Mouse (Mus musculus) embryonic facial prominence, embryonic 11.5 days (tissue): ENCODE measurements around the gene Fat3. TPM values are rescaled to one million over a fixed set of nuclear protein-coding genes. Genes with fewer than 3 reads are reported as not detected.

Experiments
- ATAC-seq: fragments of 200-750 bp; cut with Nextera tagmentation; replicated peaks from 2 replicates; pipeline ENCODE4 v1.8.0; 2017; ENCODE audit warnings: low read depth; ENCODE audit not compliant: insufficient number of reproducible peaks, low FRiP score, low TSS enrichment
- DNase-seq: peaks from one replicate; pipeline ENCODE4 v3.0.0-alpha.2; 2015; ENCODE audit warnings: low spot score
- H3K27ac ChIP-seq: fragments of 300-500 bp; sonication (generic); replicated peaks from 2 replicates; pipeline ENCODE4 v1.5.1; 2014; ENCODE audit warnings: mild to moderate bottlenecking, low read depth, low read length, control low read depth
- H3K27me3 ChIP-seq: fragments of 300-500 bp; sonication (generic); 2 replicates; pipeline ENCODE4 v1.6.1; 2014; ENCODE audit warnings: mild to moderate bottlenecking, low read length, moderate library complexity, mixed read lengths; ENCODE audit not compliant: control insufficient read depth, insufficient read depth
- H3K36me3 ChIP-seq: fragments of 300-500 bp; sonication (generic); replicated peaks from 2 replicates; pipeline ENCODE4 v1.6.1; 2014; ENCODE audit warnings: low read depth, mild to moderate bottlenecking, low read length, moderate library complexity, mixed read lengths; ENCODE audit not compliant: control insufficient read depth, insufficient read depth
- H3K4me1 ChIP-seq: fragments of 300-500 bp; sonication (generic); 2 replicates; pipeline ENCODE4 v1.6.1; 2014; ENCODE audit warnings: low read length, mixed read lengths; ENCODE audit not compliant: control insufficient read depth, insufficient read depth
- H3K4me2 ChIP-seq: fragments of 300-500 bp; sonication (generic); 2 replicates; pipeline ENCODE4 v1.6.1; 2014; ENCODE audit warnings: low read depth, mild to moderate bottlenecking, control low read depth, low read length, moderate library complexity
- H3K4me3 ChIP-seq: fragments of 300-500 bp; sonication (generic); 2 replicates; pipeline ENCODE4 v1.5.1; 2014; ENCODE audit warnings: low read depth, low read length, control low read depth
- H3K9ac ChIP-seq: fragments of 300-500 bp; sonication (generic); replicated peaks from 2 replicates; pipeline ENCODE4 v1.6.1; 2014; ENCODE audit warnings: mild to moderate bottlenecking, control low read depth, low read length
- H3K9me3 ChIP-seq: fragments of 300-500 bp; sonication (generic); replicated peaks from 2 replicates; pipeline ENCODE4 v1.6.1; 2016; ENCODE audit warnings: mild to moderate bottlenecking, low read length, inconsistent platforms, mixed read lengths; ENCODE audit not compliant: control insufficient read depth
- WGBS: fragments of 180-500 bp; shearing (Covaris S2); extraction: QIAGEN DNeasy Blood & Tissue Kit; methylation state at CpG from one replicate; pipeline ENCODE4 v1.1.7; 2014; 5-methylcytosine and 5-hydroxymethylcytosine counted together
- polyA plus RNA-seq: library from polyadenylated mRNA; unstranded; fragments of >200 nt; fragmentation: Nextera tagmentation; extraction: Ambion mirVana; gene quantifications from 2 replicates; pipeline ENCODE4 v1.2.1, GENCODE M21; 2014

The Fat3 gene
- polyA plus RNA-seq, 1 experiment from 2014 or later = 4.1 TPM

DNA sequence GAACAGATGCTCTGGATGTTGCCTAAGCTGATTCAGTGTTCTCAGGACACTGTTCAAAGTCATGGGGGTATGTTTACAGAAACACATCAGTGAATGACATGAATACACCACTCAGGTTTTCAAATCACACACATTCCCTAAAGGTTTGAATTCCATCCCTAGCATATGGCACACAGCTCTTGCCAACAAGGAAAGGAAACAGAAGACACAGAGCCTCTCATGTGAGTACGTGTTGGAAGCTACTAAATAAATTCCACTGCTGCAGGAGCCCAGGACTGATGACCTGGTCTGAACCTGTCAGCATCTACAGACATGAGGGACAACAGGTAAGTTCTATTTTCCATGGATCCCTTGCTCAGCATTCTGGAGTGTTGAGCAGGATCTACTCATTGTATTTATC, 528.9 kb downstream of the Fat3 start:
- ATAC-seq (no peak), DNase-seq (no peak)
- Histone ChIP-seq H3K27ac (no peak overlapping the region), H3K4me3 (no peak overlapping the region), H3K27me3 (no peaks in the 10 kb centered on the region), H3K9ac (no peak overlapping the region), H3K4me1 (no peaks in the 10 kb centered on the region), H3K36me3 (no peaks in the 10 kb centered on the region), H3K9me3 (no peaks in the 10 kb centered on the region), H3K4me2 (no peak overlapping the region)
- whole genome bisulfite sequencing = 64% methylated on average over 1 of the region's 1 CpGs

DNA sequence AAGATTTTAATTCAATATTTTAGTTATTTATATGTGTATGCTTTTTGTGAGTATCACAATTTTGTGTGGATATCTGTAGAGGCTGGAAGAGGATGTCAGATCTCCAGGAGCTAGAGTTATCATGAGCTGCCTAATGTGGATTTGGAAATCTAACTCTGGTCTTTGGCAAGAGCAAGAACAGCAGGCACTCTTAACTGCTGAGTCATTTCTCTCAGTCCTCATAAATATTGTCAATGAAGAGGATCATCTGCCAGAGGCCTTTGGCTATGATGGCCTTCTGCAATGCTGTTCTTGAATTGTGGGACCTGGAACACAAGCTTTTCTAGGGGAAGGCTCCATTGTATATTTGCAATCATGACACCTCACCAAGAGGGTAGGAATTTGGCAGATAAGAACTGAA, 529.7 kb downstream of the Fat3 start:
- H3K27me3 ChIP-seq = no peaks in the 10 kb centered on the region
- H3K4me2 ChIP-seq = no peak overlapping the region
- H3K4me1 ChIP-seq = no peaks in the 10 kb centered on the region
- H3K27ac ChIP-seq = no peak overlapping the region
- H3K36me3 ChIP-seq = no peaks in the 10 kb centered on the region
- H3K9me3 ChIP-seq = no peaks in the 10 kb centered on the region
- no peak for DNase-seq
- no peak for ATAC-seq
- H3K9ac ChIP-seq = no peak overlapping the region
- no peak overlapping the region for H3K4me3 ChIP-seq

DNA sequence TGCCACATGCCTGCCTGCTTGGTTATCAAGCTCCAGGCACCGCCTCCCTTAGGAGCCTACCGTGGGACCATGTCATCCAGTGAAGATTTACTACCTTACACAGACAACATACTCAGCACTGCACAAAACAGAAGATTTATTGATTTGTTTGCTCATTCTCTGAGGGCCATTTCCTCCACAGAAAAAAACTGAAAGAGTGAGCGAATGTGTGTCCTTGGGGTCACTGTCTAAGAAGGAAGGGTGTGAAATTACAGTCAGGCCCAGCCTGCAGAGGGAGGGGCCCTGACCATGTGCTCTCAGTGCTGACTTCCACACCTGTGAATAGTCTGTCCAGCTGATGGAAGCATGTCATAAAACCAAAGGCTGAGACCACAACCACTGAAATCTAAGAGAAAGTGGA, 536.9 kb downstream of the Fat3 start:
- DNase-seq (no peak), ATAC-seq (no peak)
- no peak overlapping the region for H3K4me2 ChIP-seq
- no peak overlapping the region for H3K9ac ChIP-seq
- no peak overlapping the region for H3K27ac ChIP-seq
- no peak overlapping the region for H3K4me3 ChIP-seq
- H3K4me1 ChIP-seq = no peaks in the 10 kb centered on the region
- no peaks in the 10 kb centered on the region for H3K27me3 ChIP-seq
- no peaks in the 10 kb centered on the region for H3K36me3 ChIP-seq
- no peaks in the 10 kb centered on the region for H3K9me3 ChIP-seq
- whole genome bisulfite sequencing = 72% methylated on average over 3 of the region's 3 CpGs

DNA sequence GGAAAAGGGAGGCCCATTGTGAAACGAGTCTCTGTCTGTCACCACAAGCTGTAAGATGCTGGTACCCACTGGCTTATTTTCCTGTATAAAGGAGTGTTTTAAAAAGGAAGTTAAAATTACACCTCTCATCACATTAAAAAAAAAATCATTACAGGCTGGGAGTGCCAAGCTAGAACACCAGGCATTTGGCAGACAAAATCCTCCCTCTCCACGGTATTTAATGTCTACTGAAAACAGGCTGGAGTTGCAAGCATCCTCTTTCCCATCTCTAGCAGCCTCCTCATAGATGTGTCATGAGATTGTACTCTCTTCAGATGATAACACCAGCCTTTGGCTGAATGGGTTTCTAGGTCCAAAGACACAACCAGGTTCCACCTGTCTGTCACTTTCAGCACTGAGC, 538.2 kb downstream of the Fat3 start:
- Histone ChIP-seq H3K4me2 (no peak overlapping the region), H3K4me1 (no peaks in the 10 kb centered on the region), H3K4me3 (no peak overlapping the region), H3K9ac (no peak overlapping the region), H3K27me3 (no peaks in the 10 kb centered on the region), H3K36me3 (no peaks in the 10 kb centered on the region), H3K9me3 (no peaks in the 10 kb centered on the region), H3K27ac (no peak overlapping the region)
- DNase-seq (no peak), ATAC-seq (no peak)
- 80% methylated on average over 2 of the region's 2 CpGs for WGBS

DNA sequence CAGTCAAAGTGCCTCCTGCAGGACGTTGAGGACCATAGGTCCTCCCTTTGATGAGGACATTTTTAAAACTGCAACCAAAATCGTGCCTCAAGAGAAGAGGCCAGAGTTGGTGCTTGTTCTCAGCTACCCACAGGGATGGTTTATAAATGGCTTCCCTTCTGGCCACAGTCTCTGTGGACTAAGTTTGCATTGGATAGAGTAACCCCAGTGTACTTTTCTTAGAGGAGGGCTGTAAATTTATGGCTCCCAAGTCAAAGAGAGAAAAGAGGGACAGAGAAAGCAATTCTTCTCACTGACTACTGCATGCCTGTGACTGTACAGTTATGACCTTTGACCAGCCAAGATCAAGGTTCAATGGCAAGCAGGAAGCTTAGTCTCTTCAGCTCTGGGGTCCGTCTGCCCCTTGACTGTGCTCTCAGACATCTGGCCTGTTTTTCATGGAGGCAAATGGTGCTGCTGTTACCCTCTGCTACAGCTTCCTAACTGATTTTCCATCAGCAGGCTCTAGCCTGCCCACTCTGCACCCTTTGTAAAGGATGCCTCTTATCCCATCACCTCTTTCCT, 542.8 kb downstream of the Fat3 start:
- no peak overlapping the region for H3K9ac ChIP-seq
- H3K4me3 ChIP-seq = no peak overlapping the region
- DNase-seq (no peak), ATAC-seq (no peak)
- H3K27ac ChIP-seq = no peak overlapping the region
- H3K4me2 ChIP-seq = no peak overlapping the region
- WGBS = 36% methylated on average over 3 of the region's 3 CpGs
- H3K4me1 ChIP-seq = no peaks in the 10 kb centered on the region
- no peaks in the 10 kb centered on the region for H3K27me3 ChIP-seq
- H3K36me3 ChIP-seq = no peaks in the 10 kb centered on the region
- H3K9me3 ChIP-seq = no peaks in the 10 kb centered on the region

DNA sequence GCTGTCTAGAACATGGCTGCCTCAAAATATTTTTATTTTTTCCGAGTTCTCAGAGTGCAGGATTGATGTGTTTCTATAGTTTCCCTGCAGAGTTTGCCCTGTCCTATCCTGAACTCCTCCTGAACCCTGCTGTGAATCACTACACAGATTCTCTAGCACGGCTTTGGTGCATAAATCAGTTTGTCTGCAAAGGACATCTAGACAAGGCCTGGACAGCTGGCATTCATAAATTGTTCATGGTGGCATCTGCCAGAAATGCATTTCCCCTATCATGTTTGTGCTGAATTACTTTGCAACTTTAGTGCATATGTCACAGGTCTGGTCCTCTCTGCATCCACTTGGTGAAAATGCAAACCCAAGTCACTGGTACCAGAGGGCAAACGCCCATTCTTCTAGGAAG, 543.3 kb downstream of the Fat3 start:
- Histone ChIP-seq H3K27ac (no peak overlapping the region), H3K4me2 (no peak overlapping the region), H3K27me3 (no peaks in the 10 kb centered on the region), H3K4me3 (no peak overlapping the region), H3K4me1 (no peaks in the 10 kb centered on the region), H3K9ac (no peak overlapping the region), H3K9me3 (no peaks in the 10 kb centered on the region), H3K36me3 (no peaks in the 10 kb centered on the region)
- 75% methylated on average over 3 of the region's 3 CpGs for WGBS
- DNase-seq (no peak), ATAC-seq (no peak)

DNA sequence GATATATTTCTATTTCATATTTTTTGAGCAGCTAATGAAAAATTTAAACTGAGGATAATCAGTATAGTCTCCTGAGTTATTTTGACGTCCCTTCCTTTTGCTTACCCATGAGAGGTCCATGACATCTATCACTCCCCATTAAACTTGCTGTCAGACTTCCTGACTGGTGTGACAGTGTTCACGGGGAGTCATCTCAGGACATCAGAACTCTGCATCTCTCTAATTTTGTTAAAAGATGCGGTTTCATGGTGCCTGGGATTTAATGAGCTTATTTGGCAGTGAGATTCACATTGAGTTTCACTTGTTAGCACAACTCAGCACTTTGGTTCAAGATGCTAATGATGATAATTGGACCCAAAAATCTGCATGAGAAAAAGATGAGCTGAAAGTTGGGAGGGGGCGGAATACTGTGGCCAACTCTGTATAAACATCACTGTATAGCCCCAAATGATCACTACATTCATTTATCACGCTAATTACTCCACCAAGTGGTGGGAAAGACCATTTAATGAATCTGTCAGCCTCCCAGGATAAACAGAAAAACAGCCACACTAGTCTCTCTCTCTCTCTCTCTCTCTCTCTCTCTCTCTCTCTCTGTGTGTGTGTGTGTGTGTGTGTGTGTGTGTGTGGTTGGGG, 545.8 kb downstream of the Fat3 start:
- Histone ChIP-seq H3K4me2 (no peak overlapping the region), H3K27ac (no peak overlapping the region), H3K4me1 (no peaks in the 10 kb centered on the region), H3K27me3 (no peaks in the 10 kb centered on the region), H3K36me3 (no peaks in the 10 kb centered on the region), H3K9ac (no peak overlapping the region), H3K9me3 (no peaks in the 10 kb centered on the region), H3K4me3 (no peak overlapping the region)
- DNase-seq (no peak), ATAC-seq (no peak)
- 76% methylated on average over 5 of the region's 5 CpGs for WGBS

DNA sequence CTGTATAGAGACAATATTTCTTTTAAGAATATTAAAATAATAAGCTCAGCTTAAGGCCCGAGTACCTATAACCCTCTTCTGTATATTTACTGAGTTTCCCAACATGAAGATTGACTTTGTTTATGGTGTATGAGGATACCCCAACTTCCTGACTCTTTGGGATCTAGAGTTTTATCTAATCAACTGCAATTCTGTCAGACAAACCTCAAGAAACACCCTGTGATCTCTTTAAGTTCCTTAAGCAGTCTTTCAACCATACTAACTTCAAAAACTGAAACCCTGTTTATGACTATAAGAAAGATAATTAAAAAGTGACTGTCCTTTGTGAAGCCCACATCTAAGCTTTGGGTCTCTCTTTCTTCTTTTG, 546.8 kb downstream of the Fat3 start:
- Histone ChIP-seq H3K4me3 (no peak overlapping the region), H3K36me3 (no peaks in the 10 kb centered on the region), H3K4me2 (no peak overlapping the region), H3K27ac (no peak overlapping the region), H3K9me3 (no peaks in the 10 kb centered on the region), H3K9ac (no peak overlapping the region), H3K4me1 (no peaks in the 10 kb centered on the region), H3K27me3 (no peaks in the 10 kb centered on the region)
- DNase-seq (no peak), ATAC-seq (no peak)
- WGBS = 66% methylated on average over 1 of the region's 1 CpGs
